Mouse (Mus musculus) midbrain, postnatal 0 days (tissue): ENCODE data around the gene Serpinh1. TPM values are rescaled to one million over a fixed set of nuclear protein-coding genes. Genes with fewer than 3 reads are reported as not detected.

ENCODE experiments used
- ATAC-seq: fragments of 200-750 bp; cut with Nextera tagmentation; 2 replicates; pipeline ENCODE4 v1.8.0; 2017; ENCODE audit warnings: moderate number of reproducible peaks, mild to moderate bottlenecking, moderate TSS enrichment, moderate library complexity; ENCODE audit not compliant: low FRiP score
- DNase-seq: peaks from one replicate; pipeline ENCODE4 v3.0.0-alpha.2; 2015; ENCODE audit warnings: low spot score
- H3K27ac ChIP-seq: fragments of 300-500 bp; sonication (generic); 2 replicates; pipeline ENCODE4 v1.5.1; 2014; ENCODE audit warnings: low read depth, mild to moderate bottlenecking, low read length, mixed read lengths
- H3K27me3 ChIP-seq: fragments of 300-500 bp; sonication (generic); 2 replicates; pipeline ENCODE4 v1.6.1; 2014; ENCODE audit warnings: low read length, control low read depth, mixed read lengths; ENCODE audit not compliant: insufficient read depth
- H3K36me3 ChIP-seq: fragments of 300-500 bp; sonication (generic); 2 replicates; pipeline ENCODE4 v1.6.1; 2014; ENCODE audit warnings: low read length, control low read depth, mixed read lengths; ENCODE audit not compliant: insufficient read depth
- H3K4me1 ChIP-seq: fragments of 300-500 bp; sonication (generic); 2 replicates; pipeline ENCODE4 v1.6.1; 2014; ENCODE audit warnings: mild to moderate bottlenecking, control low read depth, antibody characterized with exemption, low read length, mixed read lengths; ENCODE audit not compliant: insufficient read depth
- H3K4me2 ChIP-seq: fragments of 300-500 bp; sonication (generic); 2 replicates; pipeline ENCODE4 v1.6.1; 2014; ENCODE audit warnings: low read depth, mild to moderate bottlenecking, low read length, mixed read lengths; ENCODE audit not compliant: poor library complexity, severe bottlenecking
- H3K4me3 ChIP-seq: fragments of 300-500 bp; sonication (generic); 2 replicates; pipeline ENCODE4 v1.5.1; 2014; ENCODE audit warnings: low read depth, mild to moderate bottlenecking, low read length, moderate library complexity
- H3K9ac ChIP-seq: fragments of 300-500 bp; sonication (generic); replicated peaks from 2 replicates; pipeline ENCODE4 v1.6.1; 2014; ENCODE audit warnings: mild to moderate bottlenecking, low read length, moderate library complexity, mixed read lengths; ENCODE audit not compliant: poor library complexity, severe bottlenecking
- H3K9me3 ChIP-seq: fragments of 300-500 bp; sonication (generic); 2 replicates; pipeline ENCODE4 v1.6.1; 2016; ENCODE audit warnings: low read length, control low read depth
- CTCF ChIP-seq: IDR thresholded peaks from 2 replicates; pipeline ENCODE4 v1.5.1; 2016; ENCODE audit warnings: antibody characterized with exemption, mild to moderate bottlenecking
- WGBS: fragments of 180-500 bp; shearing (Covaris S2); extraction: QIAGEN DNeasy Blood & Tissue Kit; methylation state at CpG from one replicate; pipeline ENCODE4 v1.1.7; 2014; 5-methylcytosine and 5-hydroxymethylcytosine counted together
- polyA plus RNA-seq: library from polyadenylated mRNA; unstranded; fragments of >200 nt; fragmentation: Nextera tagmentation; extraction: Ambion mirVana; gene quantifications from 2 replicates; pipeline ENCODE4 v1.2.1, GENCODE M21; 2015
- total RNA-seq: library from RNA; depleted of rRNA; stranded (reverse); fragments of >200 nt; gene quantifications from 2 replicates; pipeline ENCODE4 v1.2.3, GENCODE M21; 2014

Gene Serpinh1
- total and polyA plus RNA-seq, 2 experiments from 2014 or later, result 114 to 160 TPM

GRCm38 (mm10) chr7:99347268-99347667, 5.8 kb downstream of the Serpinh1 start:
- DNase-seq (no peak), ATAC-seq (no peak)
- Histone ChIP-seq H3K27me3 (no peaks in the 10 kb centered on the region), H3K4me2 (no peak overlapping the region), H3K4me3 (no peak overlapping the region), H3K36me3 (no peaks in the 10 kb centered on the region), H3K27ac (no peak overlapping the region), H3K9ac (no peak overlapping the region), H3K4me1 (0 out of 2 replicates have a peak, but pooled peaks cover 4% of the 10 kb centered on the region), H3K9me3 (no peaks in the 10 kb centered on the region)
- no peak for TF ChIP-seq CTCF
- 98% methylated on average over 10 of the region's 10 CpGs for WGBS

GRCm38 (mm10) chr7:99343577-99343976, 9.5 kb downstream of the Serpinh1 start:
- no peak for DNase-seq
- no peak for TF ChIP-seq CTCF
- H3K4me3 ChIP-seq, result no peak overlapping the region
- ATAC-seq, result no peak
- WGBS, result 90% methylated on average over 4 of the region's 4 CpGs
- H3K4me1 ChIP-seq, result no peaks in the 10 kb centered on the region
- no peaks in the 10 kb centered on the region for H3K36me3 ChIP-seq
- no peak overlapping the region for H3K4me2 ChIP-seq
- H3K9me3 ChIP-seq, result no peaks in the 10 kb centered on the region
- H3K9ac ChIP-seq, result no peak overlapping the region
- no peaks in the 10 kb centered on the region for H3K27me3 ChIP-seq
- no peak overlapping the region for H3K27ac ChIP-seq

GRCm38 (mm10) chr7:99340736-99341135, 12.3 kb downstream of the Serpinh1 start:
- Histone ChIP-seq H3K4me3 (no peak overlapping the region), H3K4me2 (no peak overlapping the region), H3K9ac (no peak overlapping the region), H3K36me3 (peaks cover 15% of the 10 kb centered on the region), H3K4me1 (no peaks in the 10 kb centered on the region), H3K9me3 (no peaks in the 10 kb centered on the region), H3K27ac (no peak overlapping the region), H3K27me3 (no peaks in the 10 kb centered on the region)
- TF ChIP-seq CTCF, result no peak
- WGBS, result 79% methylated on average over 8 of the region's 8 CpGs
- ATAC-seq (no peak), DNase-seq (no peak)

- WGBS, result 48% methylated on average over 12 of the region's 12 CpGs
- Histone ChIP-seq H3K27ac (no peak overlapping the region), H3K9me3 (no peaks in the 10 kb centered on the region), H3K9ac (no peak overlapping the region), H3K36me3 (peaks cover 15% of the 10 kb centered on the region), H3K4me1 (no peaks in the 10 kb centered on the region), H3K27me3 (no peaks in the 10 kb centered on the region), H3K4me2 (no peak overlapping the region), H3K4me3 (no peak overlapping the region)
- DNase-seq (peak; percentile 63), ATAC-seq (no peak)
- TF ChIP-seq CTCF, result peak; percentile 81
Observed at GRCm38 (mm10) chr7:99332774-99333480, 20.1 kb downstream of the Serpinh1 start.

GRCm38 (mm10) chr7:99330012-99330411, 23.0 kb downstream of the Serpinh1 start:
- no peak for TF ChIP-seq CTCF
- Histone ChIP-seq H3K9ac (no peak overlapping the region), H3K27ac (no peak overlapping the region), H3K4me2 (no peak overlapping the region), H3K36me3 (peaks cover 4% of the 10 kb centered on the region; the same call in 1 of the 2 replicates), H3K4me3 (no peak overlapping the region), H3K27me3 (no peaks in the 10 kb centered on the region), H3K4me1 (no peaks in the 10 kb centered on the region), H3K9me3 (no peaks in the 10 kb centered on the region)
- 94% methylated on average over 5 of the region's 5 CpGs for WGBS
- DNase-seq (no peak), ATAC-seq (no peak)

GRCm38 (mm10) chr7:99328847-99329246, 24.2 kb downstream of the Serpinh1 start:
- 46% methylated on average over 4 of the region's 4 CpGs for WGBS
- ATAC-seq, result no peak

More at GRCm38 (mm10) chr7:99328847-99329246, 24.2 kb downstream of the Serpinh1 start:
- no peak for DNase-seq
- Histone ChIP-seq H3K9ac (no peak overlapping the region), H3K4me1 (no peaks in the 10 kb centered on the region), H3K27ac (no peak overlapping the region), H3K36me3 (peaks cover 4% of the 10 kb centered on the region; the same call in 1 of the 2 replicates), H3K4me3 (no peak overlapping the region), H3K27me3 (no peaks in the 10 kb centered on the region), H3K9me3 (no peaks in the 10 kb centered on the region), H3K4me2 (no peak overlapping the region)
- TF ChIP-seq CTCF, result no peak
